Mouse (Mus musculus) G1E (cell line): ENCODE data around the gene Gpr141.

Experiments used
- CTCF ChIP-seq: IDR thresholded peaks from 2 replicates; pipeline ENCODE4 v1.5.1; 2012; ENCODE audit warnings: low read depth, low read length, inconsistent platforms, mixed read lengths
- GATA1 ChIP-seq: IDR thresholded peaks from 2 replicates; pipeline ENCODE4 v1.6.1; 2012; ENCODE audit warnings: borderline replicate concordance, low read length, inconsistent platforms, mixed read lengths
- GATA2 ChIP-seq: IDR thresholded peaks from 2 replicates; pipeline ENCODE4 v1.6.1; 2012; ENCODE audit warnings: low read depth, low read length, inconsistent platforms, borderline replicate concordance
- POLR2AphosphoS5 ChIP-seq: IDR thresholded peaks from 2 replicates; pipeline ENCODE4 v1.6.1; 2012; ENCODE audit warnings: low read depth, low read length, inconsistent platforms; ENCODE audit not compliant: insufficient replicate concordance
- TAL1 ChIP-seq: conservative IDR thresholded peaks from 2 replicates; pipeline ENCODE4 v1.6.1; 2012; ENCODE audit warnings: low read depth, low read length, inconsistent platforms, mixed read lengths

- TF ChIP-seq GATA1, result no peak
- no peak for TF ChIP-seq TAL1
- TF ChIP-seq CTCF, result no peak
- no peak for TF ChIP-seq GATA2
- TF ChIP-seq POLR2AphosphoS5, result no peak
Measured at GRCm38 (mm10) chr13:19718954-19719353, 105.1 kb downstream of the Gpr141 start.
